Mouse (Mus musculus) liver, postnatal 0 days (tissue): ENCODE measurements around the gene 4930447C04Rik.

Source experiments
- CTCF ChIP-seq: sonication (generic); IDR thresholded peaks from 2 replicates; pipeline ENCODE4 v1.5.1; 2016; ENCODE audit warnings: antibody characterized with exemption, low read depth
- EP300 ChIP-seq: IDR thresholded peaks from 2 replicates; pipeline ENCODE4 v1.6.1; 2016; ENCODE audit warnings: antibody characterized with exemption, low read depth, mild to moderate bottlenecking

DNA sequence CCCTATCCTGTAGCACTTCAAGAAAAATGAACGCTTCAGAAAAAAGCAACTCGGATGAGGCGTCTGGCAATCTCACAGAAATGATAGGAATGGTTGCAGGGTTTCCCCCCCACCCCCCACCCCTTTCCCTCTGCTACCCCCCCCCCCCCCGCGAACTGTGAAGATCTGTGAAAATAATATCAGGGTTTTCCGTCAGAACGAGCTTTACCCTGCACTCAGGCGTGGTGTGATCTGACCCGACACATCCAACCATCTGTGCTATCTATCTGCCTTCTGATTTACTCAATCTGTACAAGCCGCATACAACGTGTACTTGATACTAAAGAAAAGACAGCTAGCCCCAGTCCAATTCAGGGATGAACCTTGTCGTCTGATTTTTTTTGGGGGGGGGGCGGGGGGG lies 2.4 kb downstream of the 4930447C04Rik start:
- no peak for TF ChIP-seq CTCF
- no peak for TF ChIP-seq EP300
